Mouse (Mus musculus): ENCODE measurements around the gene Scgb1b3. TPM values are rescaled to one million over a fixed set of nuclear protein-coding genes. Genes with fewer than 3 reads are reported as not detected.

Scgb1b3 gene
- polyA plus RNA-seq (2015; fragmentation: Nextera tagmentation; extraction: Ambion mirVana) = not detected in 2 replicates

GRCm38 (mm10) chr7:31375292-31375691 is at the start of gene Scgb1b3:
Gene Scgb1b3 (plus strand): TSS chr7:31375592.
- Histone ChIP-seq H3K36me3 (no peaks in the 10 kb centered on the region), H3K27ac (replicated peaks) (no peak within 1 kb of the TSS), H3K4me2 (replicated peaks) (no peak within 1 kb of the TSS), H3K9me3 (peaks cover 31% of the 10 kb centered on the region), H3K4me3 (no peak within 1 kb of the TSS), H3K9ac (replicated peaks) (no peak within 1 kb of the TSS), H3K27me3 (no peaks in the 10 kb centered on the region), H3K4me1 (no peaks in the 10 kb centered on the region)
- no peak for ATAC-seq (replicated peaks)
- WGBS = 82% methylated on average over 3 of the region's 3 CpGs

DNA sequence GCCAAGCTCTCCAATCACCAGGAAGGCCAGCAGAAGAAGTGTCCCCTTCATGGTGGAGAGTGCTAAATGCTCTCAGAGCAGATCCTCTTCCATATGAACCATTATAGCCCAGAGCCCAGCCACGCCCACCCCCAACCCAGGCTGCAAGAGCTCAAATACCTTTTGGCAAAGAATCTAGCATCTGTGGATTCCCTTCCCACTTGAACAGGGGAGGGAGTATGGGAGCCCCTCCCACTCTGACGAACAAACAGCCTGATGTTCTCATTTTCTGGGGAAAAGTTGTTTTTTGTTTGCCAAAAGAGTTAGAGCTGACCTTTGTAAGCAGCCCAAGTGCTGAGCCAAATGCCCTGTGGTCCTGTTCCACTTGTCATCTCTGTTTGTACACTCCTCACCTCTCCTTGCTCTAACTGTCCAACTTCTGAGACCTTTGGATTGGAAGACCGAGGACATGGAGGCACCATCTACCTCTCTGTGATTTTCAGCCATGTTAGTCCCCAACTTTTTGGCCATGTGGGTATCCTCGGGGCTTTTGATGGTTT is 13.3 kb upstream of the Scgb1b3 start, which contains the start of gene Scgb2b3:
Gene Scgb2b3, minus strand, starts transcription at position 51 of the 539 bp plus-strand sequence.
- Histone ChIP-seq H3K9ac (replicated peaks) (no peak within 1 kb of the TSS), H3K4me3 (no peak within 1 kb of the TSS), H3K27ac (replicated peaks) (no peak within 1 kb of the TSS), H3K9me3 (peaks cover 8% of the 10 kb centered on the region; the same call in 1 of the 2 replicates), H3K4me1 (no peaks in the 10 kb centered on the region), H3K4me2 (replicated peaks) (no peak within 1 kb of the TSS), H3K27me3 (no peaks in the 10 kb centered on the region), H3K36me3 (no peaks in the 10 kb centered on the region)
- 72% methylated on average over 4 of the region's 4 CpGs for whole genome bisulfite sequencing
- ATAC-seq (replicated peaks) = no peak

Other genes starting within 250 kb of the Scgb1b3 start
- 4.3 and 4.4 TPM in 2 replicates for gene Scn1b, start 248.6 kb upstream of the Scgb1b3 start, polyA plus RNA-seq (2015; fragmentation: Nextera tagmentation; extraction: Ambion mirVana)
- gene Gramd1a, start 219.7 kb upstream of the Scgb1b3 start, polyA plus RNA-seq (2015; fragmentation: Nextera tagmentation; extraction: Ambion mirVana) = 246 TPM in 2 replicates
- gene Scgb2b2, start 85.1 kb upstream of the Scgb1b3 start, polyA plus RNA-seq (2015; fragmentation: Nextera tagmentation; extraction: Ambion mirVana) = not detected in 2 replicates
- gene Scgb1b2, start 83.8 kb upstream of the Scgb1b3 start, polyA plus RNA-seq (2015; fragmentation: Nextera tagmentation; extraction: Ambion mirVana) = not detected in 2 replicates
- not detected in 2 replicates for gene Scgb2b3, start 13.5 kb upstream of the Scgb1b3 start, polyA plus RNA-seq (2015; fragmentation: Nextera tagmentation; extraction: Ambion mirVana)

All from forebrain, embryonic 15.5 days (tissue).